ENCODE assay signal across 20 mouse cellular contexts in the genomic region with DNA sequence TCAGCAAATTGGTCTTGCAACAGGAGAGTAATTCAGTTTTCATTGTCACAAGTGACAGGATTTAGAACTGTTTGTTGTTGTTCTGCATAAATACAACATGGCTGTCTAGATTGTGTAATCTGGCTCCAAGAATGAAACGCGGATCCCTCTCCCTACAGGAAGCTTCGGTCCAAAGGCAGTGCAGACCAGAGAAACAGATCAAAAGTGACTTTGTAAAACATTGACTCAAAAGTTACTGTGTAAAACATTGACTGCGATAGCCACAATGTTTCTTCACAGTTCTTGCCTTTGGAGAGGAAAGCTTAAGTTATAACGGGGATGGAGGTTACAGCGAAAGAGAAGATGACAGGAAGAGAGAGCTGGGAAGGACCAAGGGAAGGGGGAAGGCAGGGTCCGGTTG.
"Had no signal": no experiment of that assay in that cellular context is flagged by ENCODE, and none has a peak within 500 bp of the region (broad histone marks: within the 10 kb centered on the region; RNA-seq: fewer than 3 reads in every experiment).

No protein-coding gene starts in this region.

- ATAC-seq: liver, postnatal 0 days; lung, postnatal 0 days; midbrain, embryonic 13.5 days; midbrain, embryonic 15.5 days had no signal

- H3K4me3 ChIP-seq: liver, embryonic 15.5 days; lung, embryonic 15.5 days; megakaryocyte, embryonic 14.5 days; midbrain, embryonic 13.5 days; midbrain, embryonic 15.5 days; neural tube, embryonic 12.5 days had no signal

- H3K27me3 ChIP-seq: liver, embryonic 15.5 days; lung, embryonic 15.5 days; megakaryocyte, embryonic 14.5 days; neural tube, embryonic 12.5 days had no signal

- DNase-seq: liver, postnatal 0 days; lung, adult 2 months; lung, postnatal 14 days; lung, postnatal 36 days; retina, postnatal 1 day; right cerebral cortex, adult 18-20 months; right cerebral cortex, postnatal 25 days; right cerebral cortex, postnatal 4 days; spleen, adult 18-20 months; thymus, adult 18-20 months; thymus, postnatal 14 days; thymus, postnatal 36 days had no signal

- H3K4me1 ChIP-seq: megakaryocyte, embryonic 14.5 days; neural tube, embryonic 12.5 days had no signal

- H3K4me2 ChIP-seq: liver, embryonic 15.5 days; lung, embryonic 15.5 days; midbrain, embryonic 13.5 days; midbrain, embryonic 15.5 days; neural tube, embryonic 12.5 days had no signal

- H3K27ac ChIP-seq: liver, embryonic 15.5 days; lung, embryonic 15.5 days; macrophage; midbrain, embryonic 13.5 days; midbrain, embryonic 15.5 days; neural tube, embryonic 12.5 days had no signal

- H3K9ac ChIP-seq: liver, embryonic 15.5 days; liver, postnatal 0 days; lung, embryonic 15.5 days; midbrain, embryonic 13.5 days; midbrain, embryonic 15.5 days; neural tube, embryonic 12.5 days had no signal

- H3K9me3 ChIP-seq: liver, embryonic 15.5 days; lung, embryonic 15.5 days; midbrain, embryonic 13.5 days; midbrain, embryonic 15.5 days; neural tube, embryonic 12.5 days had no signal

- H3K36me3 ChIP-seq: liver, embryonic 15.5 days; lung, embryonic 15.5 days; midbrain, embryonic 13.5 days; midbrain, embryonic 15.5 days; neural tube, embryonic 12.5 days had no signal
